Mouse (Mus musculus): Measurements from ENCODE around the gene Eef1b2.

Eef1b2 gene

DNA sequence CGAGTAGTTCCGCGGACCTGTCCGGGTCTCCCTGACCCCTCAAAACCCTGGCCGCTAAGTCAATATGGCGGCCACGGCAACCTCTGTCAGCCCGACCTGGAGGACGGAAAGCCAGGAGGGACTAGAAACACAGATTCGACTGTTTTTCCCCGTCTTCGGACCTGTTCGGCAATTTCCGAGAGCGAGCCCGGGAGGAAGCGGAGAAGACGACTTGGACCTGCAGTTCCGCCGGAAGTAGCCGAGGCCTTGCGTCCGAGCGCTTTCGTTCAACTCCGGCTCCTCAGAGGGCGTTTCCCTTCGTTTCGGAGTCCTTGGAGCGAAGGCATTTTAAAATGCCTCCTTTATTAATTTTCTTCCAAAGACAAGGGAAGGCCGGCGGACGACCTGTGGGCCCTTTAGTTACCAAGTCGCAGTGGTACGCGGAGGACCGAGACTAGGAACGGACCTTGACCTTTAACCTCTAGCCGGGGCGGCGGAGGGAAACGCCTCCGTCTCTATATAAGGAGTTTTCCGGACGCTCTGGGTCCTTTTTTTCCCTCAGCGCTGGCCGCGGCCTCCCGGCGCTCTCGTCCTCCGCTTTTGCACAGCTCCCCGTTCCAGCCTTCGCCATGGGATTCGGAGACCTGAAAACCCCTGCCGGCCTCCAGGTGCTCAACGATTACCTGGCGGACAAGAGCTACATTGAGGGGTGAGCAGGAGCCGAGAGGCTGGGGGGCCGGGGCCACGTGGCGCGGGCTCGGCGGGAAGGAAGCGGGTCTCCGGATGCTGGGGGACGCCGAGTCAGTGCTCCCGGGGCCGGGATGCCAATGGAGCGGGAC is at the start of gene Eef1b2, which contains the start of gene Ndufs1:
Eef1b2 (plus strand) TSS at position 222 of the 818 bp plus-strand sequence.
Ndufs1 (minus strand) TSS at position 230 of the 818 bp plus-strand sequence.
- ChIA-PET POLR2A (interaction anchor here (0.6 to 13.2 kb wide), 69 partner anchors 7 to 1441 kb away, joined by 3 to 210 read pairs (median 4); partner anchors contain the start of genes Gpr1 (in 2 of the 4) and Ino80d (in 1 of the 4)), CTCF (interaction anchor here in 3 of 4 experiments (0.5 to 1.1 kb wide), 4 partner anchors 29 to 86 kb away, joined by 3 to 5 read pairs (median 3); no protein-coding TSS in a partner anchor)

DNA sequence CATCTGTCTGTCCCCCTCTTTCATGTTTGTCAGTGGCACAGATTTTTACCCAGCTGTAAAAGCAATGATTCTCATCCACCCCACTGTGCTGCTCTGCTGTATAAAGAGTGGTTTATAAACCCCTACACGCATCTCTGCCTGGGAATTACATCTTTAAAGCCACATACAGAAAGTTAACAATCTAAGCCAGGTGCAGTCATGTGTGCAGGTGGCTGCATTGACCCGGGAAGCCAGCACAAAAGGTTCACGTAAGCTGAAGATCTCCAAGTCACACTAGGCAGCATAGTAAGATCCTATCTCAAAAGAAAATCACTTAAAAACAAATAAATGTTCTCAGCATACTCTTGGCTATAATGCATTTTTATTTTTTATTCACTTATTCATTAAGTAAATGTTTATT is 47.4 kb upstream of the Eef1b2 start:
- POLR2A ChIA-PET: interaction anchor here in 3 of 4 experiments (0.6 to 7.8 kb wide), 9 partner anchors 8 to 1198 kb away, joined by 3 to 57 read pairs (median 4); no protein-coding TSS in a partner anchor

DNA sequence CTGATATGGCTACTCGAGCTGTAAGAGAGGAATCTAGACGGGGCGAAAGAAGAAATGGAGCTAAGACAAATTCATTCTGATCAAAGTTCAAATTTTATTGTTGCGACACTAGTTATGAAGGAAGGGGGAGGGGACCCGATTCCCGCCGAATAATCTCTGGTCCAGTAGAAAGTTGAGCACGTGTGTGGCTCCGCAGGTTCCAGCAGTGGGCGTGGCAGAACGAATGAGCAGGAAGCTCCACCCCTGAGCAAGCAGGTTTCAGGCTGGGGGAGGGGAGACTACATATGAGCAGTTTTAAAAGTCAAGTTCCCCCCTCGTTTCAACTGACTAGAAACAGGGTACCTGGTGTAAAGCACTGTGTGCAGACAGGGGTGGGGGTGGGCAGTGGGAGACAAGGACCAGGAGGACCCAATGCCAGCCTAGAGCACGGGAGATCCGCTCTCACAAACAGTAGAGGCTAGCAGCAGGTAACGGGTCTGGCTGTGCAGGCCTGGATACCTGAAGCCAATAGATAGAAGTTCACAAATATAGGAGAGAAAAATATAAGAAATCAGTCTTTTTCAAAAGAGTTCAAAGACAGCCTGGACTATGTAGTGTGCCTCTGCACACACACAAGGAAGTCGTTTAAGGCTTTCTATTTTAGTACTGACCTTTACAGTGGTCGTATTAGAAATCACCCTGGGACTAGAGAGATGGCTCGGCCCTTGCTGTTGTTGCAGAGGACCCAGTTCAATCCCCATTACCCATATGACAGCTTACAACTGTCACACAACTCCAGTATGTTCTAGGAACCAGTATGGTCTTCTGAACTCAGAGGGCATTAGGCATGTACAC is 46.6 kb upstream of the Eef1b2 start:
- ChIA-PET POLR2A (interaction anchor here in 3 of 4 experiments (0.6 to 7.8 kb wide), 13 partner anchors 7 to 1199 kb away, joined by 3 to 57 read pairs (median 4); partner anchors contain the start of gene Ino80d (in 2 of the 3)), CTCF (no interaction called here)

More for the DNA sequence above, 47.4 kb upstream of the Eef1b2 start:
- CTCF ChIA-PET: no interaction called here

DNA sequence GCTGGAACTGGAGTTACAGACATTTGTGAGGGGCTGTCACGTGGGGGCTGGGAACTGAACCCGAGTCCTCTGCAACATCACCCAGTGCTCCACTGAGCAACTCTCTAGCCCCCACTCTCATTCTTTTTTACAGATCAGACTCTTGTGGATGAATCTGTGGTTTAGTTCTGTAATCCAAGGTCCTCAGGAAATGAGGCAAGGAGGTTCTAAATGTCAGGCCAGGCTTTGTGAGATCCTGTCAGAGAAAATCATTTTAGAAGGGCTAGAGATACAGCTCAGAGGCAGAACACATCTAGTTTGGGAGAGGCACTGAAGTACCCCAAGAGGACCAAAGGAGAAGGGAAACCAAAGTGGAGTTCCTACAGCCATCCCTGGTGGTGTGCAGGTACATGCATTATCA is 45.7 kb upstream of the Eef1b2 start:
- ChIA-PET CTCF (no interaction called here), POLR2A (interaction anchor here in 3 of 4 experiments (0.7 to 3.3 kb wide), 15 partner anchors 9 to 71 kb away, joined by 3 to 28 read pairs (median 4); partner anchors contain the start of gene Ino80d (in 2 of the 3))

DNA sequence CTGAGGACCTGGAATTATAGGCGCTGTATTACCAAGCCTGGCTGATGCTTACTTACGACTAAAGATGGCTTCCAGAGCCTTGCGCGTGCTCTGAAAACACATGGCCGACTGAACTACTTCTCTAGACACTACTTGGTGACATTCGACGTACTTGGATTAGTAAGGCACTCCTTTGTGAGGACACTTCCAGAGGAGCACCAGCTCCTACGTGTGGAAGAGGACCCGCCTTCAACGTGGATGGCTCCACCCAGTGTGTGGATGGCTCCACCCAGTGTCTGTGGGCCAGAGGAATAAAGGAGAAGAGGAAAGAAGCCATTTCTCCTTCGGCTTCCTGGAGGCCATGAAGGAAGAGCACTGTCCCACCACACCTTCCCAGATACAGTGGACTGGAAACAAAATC is 44.9 kb upstream of the Eef1b2 start:
- ChIA-PET POLR2A (interaction anchor here in 3 of 4 experiments (0.7 to 3.3 kb wide), 26 partner anchors 8 to 357 kb away, joined by 3 to 28 read pairs (median 4); partner anchors contain the start of gene Ino80d (in 3 of the 3)), CTCF (no interaction called here)

DNA sequence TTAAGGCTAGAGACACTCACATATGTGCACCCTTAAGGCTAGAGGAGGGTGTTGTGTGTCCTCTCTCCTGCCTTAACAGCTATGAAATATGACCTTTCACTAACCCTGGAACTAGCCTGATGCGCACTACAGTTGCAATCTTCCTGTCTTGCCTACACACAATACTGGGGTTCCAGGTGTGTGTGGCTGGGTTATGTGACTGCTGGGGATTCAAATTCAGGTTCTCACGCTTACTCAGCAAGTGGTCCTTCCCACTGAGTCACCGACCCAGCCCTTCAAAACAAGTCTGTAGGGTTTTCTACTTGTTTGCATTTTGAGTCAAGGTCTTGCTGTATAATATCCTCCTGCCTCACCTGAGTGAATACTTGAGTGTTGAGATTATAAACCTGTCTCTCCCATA is 42.1 kb upstream of the Eef1b2 start:
- CTCF ChIA-PET: interaction anchor here in 1 of 4 experiments (0.6 kb wide), 1 partner anchor 30 kb away, joined by 3 read pairs; no protein-coding TSS in a partner anchor
- POLR2A ChIA-PET: interaction anchor here in 1 of 4 experiments (0.6 to 4.6 kb wide), 5 partner anchors 8 to 71 kb away, joined by 3 to 57 read pairs (median 3); no protein-coding TSS in a partner anchor

DNA sequence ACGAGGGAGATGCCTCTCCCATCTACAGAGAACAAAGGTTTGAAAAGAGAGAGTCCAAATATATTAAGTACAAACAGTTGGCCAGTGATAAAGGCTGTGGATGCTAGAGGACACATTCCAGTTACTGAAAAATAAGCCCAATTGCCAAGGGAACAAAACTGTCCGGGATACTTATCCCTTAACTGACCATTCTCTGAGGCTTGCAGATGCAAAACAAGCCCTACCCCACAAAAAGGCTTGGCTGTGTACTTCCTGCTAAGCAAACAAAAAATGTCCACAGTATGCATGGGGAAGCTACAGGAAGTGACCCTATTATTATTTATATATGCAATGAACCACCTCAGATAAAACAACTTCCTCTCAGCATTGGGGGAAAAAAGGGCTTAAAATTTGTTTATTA is 38.7 kb upstream of the Eef1b2 start:
- ChIA-PET CTCF (interaction anchor here in 2 of 4 experiments (0.6 kb wide), 3 partner anchors 31 to 437 kb away, joined by 3 read pairs; no protein-coding TSS in a partner anchor), POLR2A (interaction anchor here (0.6 to 4.6 kb wide), 56 partner anchors 9 to 401 kb away, joined by 3 to 57 read pairs (median 4); partner anchors contain the start of genes Eef1b2 (in 3 of the 4), Ino80d (in 3 of the 4) and Ndufs1 (in 3 of the 4))

DNA sequence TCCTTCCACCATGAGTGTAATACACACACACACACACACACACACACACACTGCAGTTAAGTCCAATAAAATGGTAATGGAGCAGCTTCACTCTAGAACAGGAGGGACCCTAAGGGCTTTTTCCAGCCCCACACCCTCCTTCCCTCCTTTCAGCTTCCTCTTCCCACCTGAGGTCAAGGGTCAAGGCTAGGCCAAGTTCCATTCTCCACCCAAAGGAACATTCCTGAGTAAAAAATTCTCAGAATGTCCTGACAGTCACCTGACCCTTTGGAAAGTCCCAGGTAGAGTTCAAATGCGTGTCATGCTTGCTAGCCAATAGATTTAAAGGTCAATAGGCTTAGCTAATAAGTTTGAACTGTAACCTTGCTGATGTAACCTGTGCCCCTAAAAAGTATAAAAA is 38.0 kb upstream of the Eef1b2 start:
- CTCF ChIA-PET: interaction anchor here in 3 of 4 experiments (0.6 to 1.0 kb wide), 5 partner anchors 23 to 438 kb away, joined by 3 read pairs; no protein-coding TSS in a partner anchor
- POLR2A ChIA-PET: interaction anchor here (0.6 to 4.6 kb wide), 58 partner anchors 8 to 982 kb away, joined by 3 to 57 read pairs (median 4); partner anchors contain the start of genes Eef1b2 (in 3 of the 4), Ndufs1 (in 3 of the 4) and Ino80d (in 2 of the 4)

DNA sequence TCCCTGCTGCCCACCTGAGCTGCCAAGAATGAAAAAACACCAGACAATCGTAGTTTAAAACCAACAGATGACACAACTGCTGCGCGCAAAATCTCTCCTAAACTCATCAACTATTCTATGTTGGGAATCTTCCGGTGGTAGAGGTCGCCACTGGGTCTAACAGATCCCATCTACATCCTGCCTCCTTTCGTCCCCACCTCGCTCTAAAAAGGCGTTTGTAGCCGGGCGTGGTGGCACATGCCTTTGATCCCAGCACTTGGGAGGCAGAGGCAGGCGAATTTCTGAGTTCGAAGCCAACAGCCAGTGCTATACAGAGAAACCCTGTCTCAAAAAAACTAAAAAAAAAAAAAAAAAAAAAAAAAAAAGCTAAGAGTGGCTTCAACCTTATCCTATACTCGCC is 36.4 kb upstream of the Eef1b2 start:
- POLR2A ChIA-PET: interaction anchor here (0.5 to 3.5 kb wide), 19 partner anchors 9 to 107 kb away, joined by 3 to 18 read pairs (median 3); partner anchors contain the start of genes Eef1b2 (in 2 of the 4) and Ndufs1 (in 2 of the 4)
- CTCF ChIA-PET: interaction anchor here in 1 of 4 experiments (0.6 to 0.8 kb wide), 2 partner anchors 28 to 65 kb away, joined by 3 to 6 read pairs; no protein-coding TSS in a partner anchor

DNA sequence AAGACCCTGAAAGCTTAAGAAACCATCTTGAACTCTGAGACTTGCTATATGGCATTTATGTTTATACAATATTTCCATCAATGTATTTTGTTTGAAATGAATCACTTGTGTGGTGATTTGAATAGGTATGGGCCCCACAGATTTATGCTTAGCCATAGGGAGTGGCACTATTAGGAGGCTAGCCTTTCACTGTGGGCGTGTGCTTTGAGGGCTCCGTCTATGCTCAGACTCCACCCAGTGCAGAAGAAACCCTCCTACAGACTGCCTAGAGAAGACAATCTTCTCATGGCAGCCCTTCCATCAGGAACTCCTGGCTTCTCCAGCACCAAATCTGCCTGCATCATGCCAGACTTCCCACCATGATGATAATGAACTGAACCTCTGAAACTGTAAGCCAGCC is 8.0 kb upstream of the Eef1b2 start:
- ChIA-PET POLR2A (interaction anchor here in 3 of 4 experiments (0.6 to 6.6 kb wide), 7 partner anchors 9 to 54 kb away, joined by 3 to 43 read pairs (median 4); partner anchors contain the start of genes Eef1b2 (in 1 of the 3), Ino80d (in 1 of the 3) and Ndufs1 (in 1 of the 3)), CTCF (interaction anchor here in 1 of 4 experiments (0.6 kb wide), 1 partner anchor 55 kb away, joined by 9 read pairs; no protein-coding TSS in a partner anchor)

DNA sequence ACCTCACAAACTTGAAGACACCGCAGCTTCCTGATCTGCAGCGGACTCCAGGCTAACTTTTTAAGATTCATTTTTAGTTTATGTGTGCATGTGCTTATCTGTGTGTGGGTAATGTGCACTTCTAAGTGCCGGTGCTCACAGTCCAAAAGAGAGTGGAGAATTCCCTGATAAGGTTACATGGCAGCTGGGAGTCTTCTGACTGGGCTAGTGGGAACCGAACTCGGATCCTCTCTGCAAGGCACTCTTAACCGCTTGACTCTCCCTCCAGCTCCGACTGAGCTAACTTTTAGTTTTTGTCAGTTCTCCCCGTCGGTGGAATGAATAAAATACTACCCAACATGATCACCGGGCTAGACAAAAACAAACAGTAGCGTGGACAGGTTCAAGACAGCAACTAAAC is 772 bp upstream of the Eef1b2 start:
- ChIA-PET CTCF (no interaction called here), POLR2A (interaction anchor here in 3 of 4 experiments (0.6 to 13.2 kb wide), 35 partner anchors 6 to 1014 kb away, joined by 3 to 210 read pairs (median 6); partner anchors contain the start of gene Gpr1 (in 1 of the 3))

DNA sequence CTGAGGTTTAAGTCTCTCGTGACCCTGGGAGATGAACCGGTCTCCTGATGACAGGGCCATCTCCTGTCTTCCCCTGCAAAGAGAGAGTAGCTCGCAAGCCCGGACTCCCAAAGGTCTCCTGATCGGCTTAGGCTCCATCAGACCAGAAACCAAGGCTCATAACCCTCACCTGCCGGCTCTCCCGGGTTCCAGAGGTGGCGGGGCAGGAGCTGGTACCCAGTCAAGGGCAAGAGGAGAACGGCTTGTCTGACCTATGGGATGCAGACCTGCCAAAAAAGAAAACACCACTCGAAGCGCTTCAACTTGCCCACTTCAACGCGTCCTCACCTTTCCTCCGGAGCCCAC is 394 bp upstream of the Eef1b2 start:
- ChIA-PET POLR2A (interaction anchor here in 3 of 4 experiments (0.6 to 13.2 kb wide), 39 partner anchors 7 to 440 kb away, joined by 3 to 210 read pairs (median 5); partner anchors contain the start of gene Gpr1 (in 1 of the 3)), CTCF (interaction anchor here in 1 of 4 experiments (1.1 kb wide), 1 partner anchor 47 kb away, joined by 3 read pairs; no protein-coding TSS in a partner anchor)

DNA sequence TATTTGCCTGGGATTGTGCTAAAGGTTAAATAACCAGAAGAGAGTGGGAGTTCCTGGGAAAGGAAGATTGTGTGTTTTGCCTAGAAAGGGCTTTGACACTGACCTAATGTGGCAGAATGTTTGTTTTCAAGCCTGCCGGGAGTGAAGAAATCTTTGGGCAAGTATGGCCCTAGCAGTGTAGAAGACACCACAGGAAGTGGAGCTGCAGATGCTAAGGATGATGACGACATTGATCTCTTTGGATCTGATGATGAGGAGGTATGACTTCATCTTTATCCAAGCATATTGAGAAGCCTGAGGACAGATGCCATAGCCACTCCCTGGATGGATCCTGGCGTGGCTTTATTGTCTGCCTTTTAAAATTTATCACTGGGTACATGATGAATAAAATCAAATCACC is 1.7 kb downstream of the Eef1b2 start:
- ChIA-PET POLR2A (interaction anchor here (0.5 to 13.2 kb wide), 38 partner anchors 9 to 767 kb away, joined by 3 to 210 read pairs (median 6); partner anchors contain the start of genes Gpr1 (in 1 of the 4) and Ino80d (in 1 of the 4)), CTCF (interaction anchor here in 1 of 4 experiments (0.7 kb wide), 1 partner anchor 31 kb away, joined by 3 read pairs; no protein-coding TSS in a partner anchor)

DNA sequence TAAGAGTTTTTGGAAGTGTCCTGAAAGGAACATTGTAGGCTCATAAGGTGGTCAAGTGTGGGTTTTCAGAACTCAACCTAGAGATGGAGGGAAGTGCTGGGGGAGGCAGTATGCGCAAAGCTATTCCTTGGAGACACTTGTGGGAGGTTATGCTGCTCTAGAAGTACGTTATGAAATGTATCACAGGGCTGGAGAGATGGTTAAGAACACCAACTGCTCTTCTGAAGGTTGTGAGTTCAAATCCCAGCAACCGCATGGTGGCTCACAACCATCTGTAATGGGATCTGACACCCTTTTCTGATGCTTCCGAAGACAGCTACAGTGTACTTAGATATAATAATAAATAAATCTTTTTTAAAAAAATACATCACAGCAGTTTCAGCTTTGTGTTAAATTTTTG is 3.5 kb downstream of the Eef1b2 start:
- ChIA-PET CTCF (interaction anchor here (0.6 to 4.2 kb wide), 15 partner anchors 15 to 774 kb away, joined by 3 to 26 read pairs (median 3); no protein-coding TSS in a partner anchor), POLR2A (interaction anchor here (0.8 to 13.2 kb wide), 27 partner anchors 10 to 92 kb away, joined by 3 to 210 read pairs (median 4); partner anchors contain the start of gene Gpr1 (in 2 of the 4))

DNA sequence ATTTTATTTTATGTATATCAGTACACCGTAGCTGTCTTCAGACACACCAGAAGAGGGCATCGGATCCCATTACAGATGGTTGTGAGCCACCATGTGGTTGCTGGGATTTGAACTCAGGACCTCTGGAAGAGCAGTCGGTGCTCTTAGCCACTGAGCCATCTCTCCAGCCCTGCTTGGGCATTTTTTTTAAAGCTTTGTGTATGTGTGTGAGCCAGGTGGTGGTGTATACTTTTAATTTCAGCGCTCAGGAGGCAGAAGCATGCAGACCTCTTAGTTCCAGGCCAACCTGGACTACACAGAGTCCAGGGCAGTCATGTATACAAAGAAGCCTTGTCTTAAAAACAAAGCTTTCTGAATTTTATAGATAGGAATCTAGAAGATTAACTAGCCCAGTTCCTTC is 4.0 kb downstream of the Eef1b2 start:
- ChIA-PET CTCF (interaction anchor here in 3 of 4 experiments (0.6 to 4.2 kb wide), 12 partner anchors 21 to 774 kb away, joined by 3 to 26 read pairs (median 3); no protein-coding TSS in a partner anchor), POLR2A (interaction anchor here (0.8 to 13.2 kb wide), 28 partner anchors 11 to 92 kb away, joined by 3 to 210 read pairs (median 4); partner anchors contain the start of gene Gpr1 (in 2 of the 4))

DNA sequence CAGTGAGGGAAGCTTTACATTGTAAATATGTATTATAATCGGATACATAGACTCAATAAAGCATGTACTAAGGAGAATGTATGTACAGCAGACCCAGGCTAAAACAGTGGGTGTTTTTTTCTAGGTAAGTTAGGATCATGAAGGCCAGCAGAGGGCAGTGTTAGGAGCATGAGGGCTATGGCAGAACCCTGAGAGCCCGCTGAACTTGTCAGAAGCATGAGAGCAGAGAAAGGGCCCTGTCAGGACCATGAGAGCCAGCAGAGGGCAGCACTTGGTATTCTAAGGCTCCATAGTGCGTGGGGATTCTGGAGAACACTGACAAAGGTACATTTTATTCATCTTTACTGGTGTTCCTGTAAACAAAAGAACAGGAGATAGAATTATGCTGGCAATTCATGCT is 4.4 kb downstream of the Eef1b2 start:
- ChIA-PET CTCF (interaction anchor here in 3 of 4 experiments (0.7 to 4.2 kb wide), 7 partner anchors 20 to 85 kb away, joined by 3 to 26 read pairs (median 3); no protein-coding TSS in a partner anchor), POLR2A (interaction anchor here (0.8 to 13.2 kb wide), 23 partner anchors 11 to 91 kb away, joined by 3 to 210 read pairs (median 5); partner anchors contain the start of gene Gpr1 (in 2 of the 4))

DNA sequence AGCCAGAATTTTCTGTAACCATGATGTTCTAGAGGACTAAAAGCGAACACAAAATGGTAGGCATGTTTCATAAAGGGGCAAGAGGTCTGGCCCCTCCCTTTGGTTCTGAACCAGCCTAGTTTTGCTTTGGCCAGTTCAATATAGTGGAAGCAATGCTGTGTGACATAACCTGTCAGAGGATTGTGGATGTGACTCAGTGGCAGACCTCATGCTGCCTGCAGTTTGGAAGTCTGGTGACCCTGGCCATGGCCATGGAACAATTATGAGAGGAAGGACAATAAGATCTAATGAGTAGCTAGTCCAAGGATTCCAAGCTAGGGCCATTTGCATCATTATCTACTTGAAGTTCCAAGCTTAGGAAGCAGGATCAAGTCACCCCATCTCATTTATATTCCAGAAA is 4.9 kb downstream of the Eef1b2 start:
- ChIA-PET POLR2A (interaction anchor here in 3 of 4 experiments (0.9 to 13.2 kb wide), 17 partner anchors 8 to 80 kb away, joined by 3 to 210 read pairs (median 5); partner anchors contain the start of gene Gpr1 (in 2 of the 3)), CTCF (interaction anchor here in 2 of 4 experiments (1.1 to 4.2 kb wide), 5 partner anchors 25 to 91 kb away, joined by 3 to 26 read pairs (median 5); no protein-coding TSS in a partner anchor)

Measured in embryonic stem cell, embryonic (primary cell).